ENCODE assay signal across 9 mouse cellular contexts in the genomic region with DNA sequence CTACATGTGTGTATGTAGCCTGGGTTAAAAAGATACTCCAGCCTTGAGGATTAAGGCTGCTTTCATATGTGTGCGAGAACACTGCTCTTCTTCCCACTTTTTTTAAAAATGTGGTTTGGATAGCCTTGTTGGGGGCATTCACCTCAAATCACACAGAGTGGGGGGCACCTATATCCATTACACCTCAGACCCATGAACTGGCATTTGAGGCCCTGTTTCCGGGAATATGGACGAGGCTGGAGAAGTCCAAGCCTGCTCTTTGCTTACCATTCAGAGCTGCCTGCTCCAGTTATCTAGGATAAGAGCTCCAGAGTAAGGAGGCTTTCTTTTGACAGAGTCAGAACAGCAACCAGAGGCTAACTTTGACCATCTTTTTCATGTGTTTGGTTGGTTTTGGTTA.
A peak's percentile ranks its signal among the peaks of the same experiment; 100 is the strongest.
DNase-seq lines count a peak whose midpoint lies in the region; ATAC-seq lines count a peak whose summit lies in the region.
"Had no signal": no experiment of that assay in that cellular context is flagged by ENCODE, and none has a peak within 500 bp of the region (broad histone marks: within the 10 kb centered on the region; RNA-seq: fewer than 3 reads in every experiment).

No protein-coding gene starts in this region.

- no peaks in the 10 kb centered on the region for H3K9me3 ChIP-seq in kidney, embryonic 14.5 days (ENCODE audit: control insufficient read depth, low read length)
- no peaks in the 10 kb centered on the region for H3K9me3 ChIP-seq in forebrain, embryonic 13.5 days (replicated peaks)

- H3K79me2 ChIP-seq in macrophage (ENCODE audit: inconsistent target) = peaks cover 58% of the 10 kb centered on the region

- ATAC-seq in kidney, embryonic 14.5 days (ENCODE audit: low FRiP score, low TSS enrichment) = no peak
- no peak for ATAC-seq in forebrain, embryonic 13.5 days

- peak overlapping the region; percentile 63 for H3K4me3 ChIP-seq in kidney, embryonic 14.5 days (ENCODE audit: low read length)
- peak overlapping the region; percentile 98 for H3K4me3 ChIP-seq in forebrain, embryonic 13.5 days
- H3K4me3 ChIP-seq in macrophage (ENCODE audit: inconsistent target) = 0 out of 2 replicates have a peak overlapping the region, but pooled peaks have one; percentile 26

- WGBS in kidney, embryonic 14.5 days = 61% methylated on average over 3 of the region's 3 CpGs
- 39% methylated on average over 3 of the region's 3 CpGs for WGBS in forebrain, embryonic 13.5 days
- WGBS in macrophage (ENCODE audit: missing documents) = 73% methylated on average over 3 of the region's 3 CpGs

- no peak overlapping the region for H3K27ac ChIP-seq in kidney, embryonic 14.5 days (ENCODE audit: low read depth, low read length)
- H3K27ac ChIP-seq in forebrain, embryonic 13.5 days = no peak overlapping the region
- H3K27ac ChIP-seq in macrophage = no peak overlapping the region

- no peaks in the 10 kb centered on the region; the same call in 1 of the 2 replicates for H3K27me3 ChIP-seq in kidney, embryonic 14.5 days (ENCODE audit: control insufficient read depth, insufficient read depth, low read length)
- peaks cover 23% of the 10 kb centered on the region; the same call in 1 of the 2 replicates for H3K27me3 ChIP-seq in forebrain, embryonic 13.5 days

- H3K9ac ChIP-seq in kidney, embryonic 14.5 days (ENCODE audit: low read depth, low read length) = peak overlapping the region; percentile 97
- H3K9ac ChIP-seq in forebrain, embryonic 13.5 days = peak overlapping the region; percentile 100

- H3K4me2 ChIP-seq in kidney, embryonic 14.5 days (replicated peaks; ENCODE audit: low read depth, low read length) = peak overlapping the region; percentile 92
- peak overlapping the region; percentile 71 for H3K4me2 ChIP-seq in forebrain, embryonic 13.5 days

- peaks cover 31% of the 10 kb centered on the region; the same call in 1 of the 2 replicates for H3K4me1 ChIP-seq in kidney, embryonic 14.5 days (ENCODE audit: control insufficient read depth, insufficient read depth, low read length)
- H3K4me1 ChIP-seq in forebrain, embryonic 13.5 days = peaks cover 75% of the 10 kb centered on the region

- no peak for DNase-seq in kidney, postnatal 14 days
- DNase-seq in adipocyte (ENCODE audit: low spot score) = peak; percentile 52
- no peak for DNase-seq in spleen, postnatal 36 days (ENCODE audit: low spot score in 2 of 2)
- no peak for DNase-seq in right cerebral cortex, postnatal 14 days
- no peak for DNase-seq in Muller cell, postnatal 12 days (ENCODE audit: inconsistent ontology term)
- DNase-seq: thymus, postnatal 4 days had no signal

- H3K36me3 ChIP-seq in kidney, embryonic 14.5 days (ENCODE audit: control insufficient read depth, insufficient read depth, low read length) = peaks cover 4% of the 10 kb centered on the region; the same call in 1 of the 2 replicates
- H3K36me3 ChIP-seq in forebrain, embryonic 13.5 days (ENCODE audit: poor library complexity, severe bottlenecking) = peaks cover 28% of the 10 kb centered on the region
- no peaks in the 10 kb centered on the region for H3K36me3 ChIP-seq in macrophage (ENCODE audit: inconsistent target)

Comparison
In these comparisons a context has a peak if more than half of its experiments do, and no peak if none do; other contexts are left out.
1. H3K4me3 ChIP-seq: peak in every context shown above with its lines; median percentile 98 in forebrain, embryonic 13.5 days; 63 in kidney, embryonic 14.5 days; 26 in macrophage.